Mouse (Mus musculus) MEL (cell line): ENCODE data around the gene Abcb9.

Source experiments
- ELF1 ChIP-seq: IDR thresholded peaks from 2 replicates; pipeline ENCODE4 v1.6.1; 2014; ENCODE audit warnings: low read depth, mild to moderate bottlenecking, inconsistent platforms, low read length, improper control_type of control experiment, moderate library complexity
- EP300 ChIP-seq, 2 experiments: IDR thresholded peaks; 2 replicates each; pipeline ENCODE4 v1.6.1; 2011; ENCODE audit warnings: improper control_type of control experiment in 2 of 2, low read length in 2 of 2, low read depth in 1 of 2, mild to moderate bottlenecking in 1 of 2
- MXI1 ChIP-seq: IDR thresholded peaks from 2 replicates; pipeline ENCODE4 v1.6.1; 2011; ENCODE audit warnings: mild to moderate bottlenecking, low read depth, low read length, improper control_type of control experiment
- MYC ChIP-seq: IDR thresholded peaks from 2 replicates; pipeline ENCODE4 v1.6.1; 2011; ENCODE audit warnings: low read depth, mild to moderate bottlenecking, low read length, improper control_type of control experiment, moderate library complexity
- NRF1 ChIP-seq: IDR thresholded peaks from 2 replicates; pipeline ENCODE4 v1.6.1; 2014; ENCODE audit warnings: low read depth, mild to moderate bottlenecking, inconsistent platforms, low read length, improper control_type of control experiment, moderate library complexity; ENCODE audit not compliant: poor library complexity, insufficient read depth, severe bottlenecking
- POLR2A ChIP-seq, 2 experiments: IDR thresholded peaks; 2 replicates each; pipeline ENCODE4 v1.6.1; 2011 to 2012; ENCODE audit warnings: low read length in 2 of 2, mild to moderate bottlenecking in 2 of 2, control low read depth in 1 of 2, improper control_type of control experiment in 1 of 2, low read depth in 1 of 2, moderate library complexity in 1 of 2; ENCODE audit not compliant: control insufficient read depth in 1 of 2, insufficient read depth in 1 of 2, poor library complexity in 1 of 2
- POLR2AphosphoS5 ChIP-seq: IDR thresholded peaks from 2 replicates; pipeline ENCODE4 v1.6.1; 2012; ENCODE audit warnings: low read depth, borderline replicate concordance, mild to moderate bottlenecking, inconsistent platforms, low read length, moderate library complexity, mixed read lengths
- TAL1 ChIP-seq: IDR thresholded peaks from 2 replicates; pipeline ENCODE4 v1.6.1; 2012; ENCODE audit warnings: mild to moderate bottlenecking, inconsistent platforms, low read length, moderate library complexity, mixed read lengths
- USF2 ChIP-seq, 2 experiments: IDR thresholded peaks; 2 replicates each; pipeline ENCODE4 v1.6.1; 2011 to 2012; ENCODE audit warnings: improper control_type of control experiment in 2 of 2, low read length in 2 of 2, borderline replicate concordance in 1 of 2, inconsistent platforms in 1 of 2, low read depth in 1 of 2, mild to moderate bottlenecking in 1 of 2; ENCODE audit not compliant: insufficient read depth in 1 of 2
- ZMIZ1 ChIP-seq: IDR thresholded peaks from 2 replicates; pipeline ENCODE4 v1.6.1; 2012; ENCODE audit warnings: low read depth, mild to moderate bottlenecking, inconsistent platforms, low read length, improper control_type of control experiment, moderate library complexity
- ZNF384 ChIP-seq: IDR thresholded peaks from 2 replicates; pipeline ENCODE4 v1.6.1; 2012; ENCODE audit warnings: low read depth, mild to moderate bottlenecking, inconsistent platforms, low read length, improper control_type of control experiment

GRCm38 (mm10) chr5:124089868-124090267 lies 5.7 kb downstream of the Abcb9 start:
- TF ChIP-seq USF2 (IDR thresholded peaks at IDR 0.05; ENCODE audit: borderline replicate concordance in 1 of 2, insufficient read depth in 1 of 2, low read depth in 1 of 2, low read length in 2 of 2) = no peak
- TF ChIP-seq TAL1 = no peak
- no peak for TF ChIP-seq ZNF384
- no peak for TF ChIP-seq MYC
- no peak for TF ChIP-seq ELF1
- TF ChIP-seq ZMIZ1 = no peak
- no peak for TF ChIP-seq NRF1
- TF ChIP-seq POLR2A (IDR thresholded peaks at IDR 0.05; ENCODE audit: control insufficient read depth in 1 of 2, insufficient read depth in 1 of 2, low read depth in 1 of 2, low read length in 2 of 2, poor library complexity in 1 of 2) = no peak
- TF ChIP-seq EP300 (IDR thresholded peaks at IDR 0.05; ENCODE audit: low read depth in 1 of 2, low read length in 2 of 2) = no peak
- TF ChIP-seq MXI1 = no peak
- no peak for TF ChIP-seq POLR2AphosphoS5
